ENCODE assay signal across 8 mouse cellular contexts in the genomic region with DNA sequence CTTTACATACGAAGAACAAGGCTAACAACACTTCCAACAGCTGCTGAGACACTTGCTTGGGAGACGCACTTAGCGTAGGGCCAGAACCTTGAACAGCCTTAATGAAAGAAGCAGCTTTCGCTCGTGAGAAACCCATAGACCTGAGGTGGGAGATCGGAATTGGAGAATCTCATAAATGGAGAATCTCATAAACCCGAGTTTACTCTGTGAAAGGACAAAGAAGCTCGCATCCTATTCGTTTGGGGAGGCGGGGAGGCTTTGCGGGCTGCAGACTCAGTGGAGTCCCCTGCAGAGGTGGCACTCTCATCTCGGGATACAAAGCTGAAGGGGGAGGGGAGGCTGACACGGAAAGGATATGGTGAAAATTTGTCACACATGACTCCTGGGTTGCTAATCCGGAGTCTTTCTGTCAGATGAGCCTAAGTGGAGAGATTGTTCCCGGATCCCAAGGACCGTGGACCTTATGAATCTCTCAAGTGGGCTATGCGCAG. TPM values are rescaled to one million over a fixed set of nuclear protein-coding genes. Genes with fewer than 3 reads are reported as not detected.
DNase-seq lines count a peak whose midpoint lies in the region; ATAC-seq and TF ChIP-seq lines count a peak whose summit lies in the region.

No protein-coding gene starts in this region.

- no peaks in the 10 kb centered on the region for H3K27me3 ChIP-seq in megakaryocyte, embryonic 14.5 days (replicated peaks)
- H3K27me3 ChIP-seq in heart, embryonic 12.5 days (replicated peaks), result no peaks in the 10 kb centered on the region
- peaks cover 65% of the 10 kb centered on the region for H3K27me3 ChIP-seq in limb, embryonic 14.5 days (ENCODE audit: control insufficient read depth, insufficient read depth, low read length)

- WGBS in heart, embryonic 12.5 days, result 3% methylated on average over 17 of the region's 17 CpGs
- 2% methylated on average over 17 of the region's 17 CpGs for WGBS in limb, embryonic 14.5 days

- H3K4me1 ChIP-seq in megakaryocyte, embryonic 14.5 days, result peaks cover 86% of the 10 kb centered on the region
- H3K4me1 ChIP-seq in heart, embryonic 12.5 days (replicated peaks), result peaks cover 41% of the 10 kb centered on the region
- H3K4me1 ChIP-seq in limb, embryonic 14.5 days (ENCODE audit: control insufficient read depth, insufficient read depth, low read length), result peaks cover 8% of the 10 kb centered on the region

- no peak for TF ChIP-seq POLR2A in limb, embryonic 14.5 days (IDR thresholded peaks at IDR 0.05; ENCODE audit: borderline replicate concordance, extremely low read depth, insufficient read depth, insufficient read length)

- H3K4me2 ChIP-seq in heart, embryonic 12.5 days, result peak overlapping the region; percentile 97
- H3K4me2 ChIP-seq in limb, embryonic 14.5 days (replicated peaks; ENCODE audit: low read depth, low read length, severe bottlenecking), result peak overlapping the region; percentile 94; the same call in 1 of the 2 replicates

- DNase-seq in limb, embryonic 14.5 days (ENCODE audit: low spot score), result no peak
- DNase-seq in retina, embryonic 14.5 days (ENCODE audit: low spot score), result peak; percentile 57
- DNase-seq in left cerebral cortex, adult 8-10 months (ENCODE audit: low spot score in 2 of 2), result no peak
- DNase-seq in layer of hippocampus, postnatal 36 days, result no peak
- no peak for DNase-seq in MN1 (ENCODE audit: low spot score)

- no peak overlapping the region for H3K27ac ChIP-seq in heart, embryonic 12.5 days (ENCODE audit: poor library complexity, severe bottlenecking)
- H3K27ac ChIP-seq in limb, embryonic 14.5 days (replicated peaks; ENCODE audit: low read depth, low read length), result no peak overlapping the region

- ATAC-seq in megakaryocyte, adult 5-6 weeks (ENCODE audit: poor library complexity, severe bottlenecking), result no peak
- ATAC-seq in heart, embryonic 12.5 days (ENCODE audit: insufficient number of reproducible peaks, low FRiP score), result no peak
- no peak for ATAC-seq in limb, embryonic 14.5 days (ENCODE audit: low FRiP score, low read depth)

- H3K9me3 ChIP-seq in megakaryocyte, embryonic 14.5 days, result no peaks in the 10 kb centered on the region
- H3K9me3 ChIP-seq in heart, embryonic 12.5 days (replicated peaks), result no peaks in the 10 kb centered on the region
- H3K9me3 ChIP-seq in limb, embryonic 14.5 days (ENCODE audit: control insufficient read depth, low read length), result no peaks in the 10 kb centered on the region

- peaks cover 3% of the 10 kb centered on the region for H3K36me3 ChIP-seq in megakaryocyte, embryonic 14.5 days (replicated peaks; ENCODE audit: low read length)
- H3K36me3 ChIP-seq in heart, embryonic 12.5 days, result no peaks in the 10 kb centered on the region
- no peaks in the 10 kb centered on the region for H3K36me3 ChIP-seq in limb, embryonic 14.5 days (ENCODE audit: control insufficient read depth, insufficient read depth, low read length)

- H3K9ac ChIP-seq in heart, embryonic 12.5 days, result 0 out of 2 replicates have a peak overlapping the region, but pooled peaks have one; percentile 10
- H3K9ac ChIP-seq in limb, embryonic 14.5 days (ENCODE audit: low read depth, low read length, severe bottlenecking), result no peak overlapping the region

- peak overlapping the region; percentile 98 for H3K4me3 ChIP-seq in megakaryocyte, embryonic 14.5 days (replicated peaks)
- H3K4me3 ChIP-seq in heart, embryonic 12.5 days, result peak overlapping the region; percentile 60
- peak overlapping the region; percentile 59 for H3K4me3 ChIP-seq in limb, embryonic 14.5 days (replicated peaks; ENCODE audit: low read length)

RNA-seq across cellular contexts. Expression of gene Podxl, which starts 1.2 kb away (rescaled TPM):
- polyA plus RNA-seq in megakaryocyte, embryonic 14.5 days (2012; ENCODE audit: insufficient read depth, low replicate concordance), result 27.7 and 50.7 TPM in 2 replicates
- total RNA-seq in megakaryocyte, adult 5-6 weeks (2015), result not detected in 2 replicates
- not detected in 2 replicates for total RNA-seq in megakaryocyte, adult 5-6 weeks (2017)
- 27.9 and 29.2 TPM in 2 replicates for polyA plus RNA-seq in heart, embryonic 12.5 days (2016; fragmentation: Nextera tagmentation; extraction: Ambion mirVana)
- 8.3 and 8.9 TPM in 2 replicates for polyA plus RNA-seq in limb, embryonic 14.5 days (2012; rRNA removed)
- 5.8 and 6.0 TPM in 2 replicates for polyA plus RNA-seq in limb, embryonic 14.5 days (2014; fragmentation: Nextera tagmentation; extraction: Ambion mirVana)
- total RNA-seq in left cerebral cortex, adult 8-10 months (2022), result 10 to 100 TPM; 20.1 to 23.1 (median 21.0) TPM
- 10 to 100 TPM; 13.2 to 14.7 TPM for total RNA-seq in layer of hippocampus, postnatal 36 days (2021)

Comparison
In these comparisons a context has a peak if more than half of its experiments do, and no peak if none do; other contexts are left out.
1. RNA of gene Podxl, which starts 1.2 kb away (total RNA-seq): 20.1 to 23.1 TPM in left cerebral cortex, adult 8-10 months and 13.2 to 14.7 TPM in layer of hippocampus, postnatal 36 days; not detected in megakaryocyte, adult 5-6 weeks; every median in the first group is over 10 times any median in the second.
2. Peak in every context shown above with its lines, with median percentiles within 50 percentile points of each other: H3K4me3 ChIP-seq.